Mouse (Mus musculus): ENCODE data around the gene Cacng3.

GRCm38 (mm10) chr7:122667903-122668302, 2.4 kb upstream of the Cacng3 start:
- TF ChIP-seq CTCF (IDR thresholded peaks at IDR 0.05; ENCODE audit: control insufficient read depth, insufficient read depth, insufficient replicate concordance, low read depth, low read length): peak; percentile 48; the same call in 1 of the 2 replicates
- TF ChIP-seq POLR2A (IDR thresholded peaks at IDR 0.05; ENCODE audit: control insufficient read depth, low read depth, low read length): no peak
